Mouse (Mus musculus) layer of hippocampus, postnatal 10 days (tissue): Measurements from ENCODE around the gene Fos. TPM values are rescaled to one million over a fixed set of nuclear protein-coding genes. Genes with fewer than 3 reads are reported as not detected.
A peak's percentile ranks its signal among the peaks of the same experiment; 100 is the strongest.

Experiments
- DNase-seq, 2 experiments: peaks; one replicate each; pipeline ENCODE4 v3.0.0; 2021; ENCODE audit warnings: low spot score in 2 of 2
- total RNA-seq, 2 experiments: library from RNA; stranded (reverse); gene quantifications; 2 replicates each; pipeline ENCODE4 v1.2.3; 2021

Fos gene
- total RNA-seq, 2 experiments from 2014 or later = 8.2 to 9.3 TPM

DNA sequence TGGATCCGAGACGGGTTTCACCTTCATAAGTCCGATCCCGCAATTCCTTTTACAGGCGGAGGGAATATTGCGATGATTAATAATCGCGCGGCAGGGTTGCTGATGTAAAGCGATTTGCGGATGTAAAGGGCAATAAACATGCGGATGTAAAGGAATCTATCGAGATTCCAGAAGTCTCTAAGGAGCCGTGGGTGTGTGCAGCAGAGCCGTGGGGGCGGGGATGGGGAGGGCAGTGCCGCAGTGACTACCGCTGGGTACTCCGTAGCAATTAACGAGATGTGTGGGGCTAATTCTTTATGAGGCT is 13.0 kb downstream of the Fos start:
- DNase-seq = no peak

GRCm38 (mm10) chr12:85487545-85488141 is 14.0 kb downstream of the Fos start:
- DNase-seq = peak; percentile 70 to 77

DNA sequence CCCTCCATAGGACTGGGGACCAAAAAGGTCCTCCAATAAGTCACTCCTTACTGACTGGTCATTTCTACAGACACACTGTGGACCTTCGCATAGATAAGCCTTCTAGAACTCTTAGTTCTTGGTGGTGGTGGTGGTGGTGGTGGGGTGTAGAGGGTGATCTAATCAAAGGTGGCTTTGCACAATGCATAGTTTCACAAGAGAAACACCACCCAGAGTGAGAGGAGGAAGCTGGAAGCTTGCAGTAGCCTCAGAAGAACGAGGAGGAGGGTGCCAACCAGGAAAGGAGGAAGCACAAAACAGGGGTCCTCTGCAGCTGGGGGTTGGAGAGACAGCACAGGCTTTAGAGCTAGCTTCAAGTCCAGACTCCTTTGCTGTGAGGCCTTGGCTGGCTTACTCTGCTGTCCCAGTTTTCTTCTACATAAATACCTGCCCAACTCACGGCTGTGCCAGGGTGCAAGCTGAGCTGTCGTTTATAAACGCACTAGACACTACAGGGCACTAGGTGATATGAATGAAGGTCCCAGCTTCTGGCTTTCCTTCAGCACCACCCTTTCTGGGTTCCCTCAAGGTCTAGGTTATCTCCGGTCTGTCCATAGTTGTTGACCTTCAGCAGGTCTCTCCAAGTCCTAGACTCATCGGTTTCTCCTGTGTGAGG is 15.7 kb downstream of the Fos start:
- DNase-seq = no peak

- no peak for DNase-seq
Measured at GRCm38 (mm10) chr12:85490096-85490820, 16.6 kb downstream of the Fos start.

DNA sequence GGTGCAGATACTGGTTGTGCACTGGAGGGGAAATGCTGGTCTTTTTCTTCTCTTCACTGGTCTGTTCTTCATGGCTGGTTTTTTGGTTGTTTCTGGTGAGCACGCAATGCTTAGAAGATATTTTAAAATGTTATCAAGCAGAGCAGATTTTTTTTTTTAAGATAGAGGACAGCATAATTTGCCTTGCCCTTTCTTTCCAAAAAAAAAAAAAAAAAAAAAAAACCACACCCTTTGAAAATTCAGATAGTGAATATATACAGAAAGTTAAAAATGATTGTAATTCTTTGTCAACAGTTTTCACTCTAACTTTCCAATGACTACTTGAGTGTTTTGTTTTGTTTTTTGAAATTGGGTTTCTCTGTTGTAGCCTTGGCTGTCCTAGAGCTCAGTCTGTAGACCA is 17.3 kb downstream of the Fos start:
- DNase-seq = no peak

GRCm38 (mm10) chr12:85492084-85492645 is 18.5 kb downstream of the Fos start:
- peak; percentile 77 to 80 for DNase-seq

GRCm38 (mm10) chr12:85496336-85496735 is 22.6 kb downstream of the Fos start:
- no peak for DNase-seq

- DNase-seq = peak; percentile 74 to 79
Measured at GRCm38 (mm10) chr12:85496755-85497154, 23.1 kb downstream of the Fos start.

- DNase-seq = peak; percentile 38 to 42
Measured at GRCm38 (mm10) chr12:85497310-85498135, 23.8 kb downstream of the Fos start.

- DNase-seq = no peak
Measured at GRCm38 (mm10) chr12:85499001-85499400, 25.3 kb downstream of the Fos start.

- no peak for DNase-seq
Measured at GRCm38 (mm10) chr12:85502682-85503081, 29.0 kb downstream of the Fos start.

DNA sequence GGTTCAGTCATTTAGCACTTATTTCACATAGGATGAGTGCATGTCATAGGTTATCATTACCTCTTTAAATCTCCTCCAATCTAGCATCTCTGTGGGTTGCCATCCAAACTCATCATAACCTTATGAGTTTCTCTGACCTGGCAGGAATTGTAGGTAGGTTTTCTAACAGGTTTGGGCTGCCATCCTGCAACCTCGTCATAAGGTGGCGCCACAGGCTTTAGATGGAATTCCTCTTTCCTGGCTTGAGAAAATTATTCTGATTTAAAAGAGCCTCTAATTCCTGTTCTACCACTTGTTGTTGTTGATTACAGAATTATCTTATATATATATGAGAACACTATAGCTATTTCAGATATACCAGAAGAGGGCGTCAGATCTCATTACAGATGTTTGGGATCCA is 34.5 kb downstream of the Fos start:
- peak in 1 of 2 experiments; percentile 58 for DNase-seq

DNA sequence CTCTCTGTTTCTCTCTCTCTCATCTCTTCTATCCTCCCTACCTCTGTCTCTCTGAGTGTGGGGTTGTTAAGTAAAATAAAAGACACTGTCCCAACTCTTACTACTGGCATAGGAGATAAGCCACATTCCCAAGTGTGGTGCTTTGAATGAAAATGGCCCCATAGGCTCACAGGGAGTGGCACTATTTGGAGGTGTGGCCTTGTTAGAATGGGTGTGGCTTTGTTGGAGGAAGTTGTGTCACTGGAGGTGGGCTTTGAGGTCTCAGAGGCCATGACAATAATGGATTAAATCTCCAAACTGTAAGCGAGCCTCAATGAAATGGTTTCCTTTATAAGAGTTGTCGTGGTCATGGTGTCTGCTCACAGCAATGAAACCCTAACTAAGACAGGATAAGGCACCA is 36.3 kb downstream of the Fos start:
- no peak for DNase-seq

- no peak for DNase-seq
Measured at GRCm38 (mm10) chr12:85513789-85514447, 40.2 kb downstream of the Fos start.

DNA sequence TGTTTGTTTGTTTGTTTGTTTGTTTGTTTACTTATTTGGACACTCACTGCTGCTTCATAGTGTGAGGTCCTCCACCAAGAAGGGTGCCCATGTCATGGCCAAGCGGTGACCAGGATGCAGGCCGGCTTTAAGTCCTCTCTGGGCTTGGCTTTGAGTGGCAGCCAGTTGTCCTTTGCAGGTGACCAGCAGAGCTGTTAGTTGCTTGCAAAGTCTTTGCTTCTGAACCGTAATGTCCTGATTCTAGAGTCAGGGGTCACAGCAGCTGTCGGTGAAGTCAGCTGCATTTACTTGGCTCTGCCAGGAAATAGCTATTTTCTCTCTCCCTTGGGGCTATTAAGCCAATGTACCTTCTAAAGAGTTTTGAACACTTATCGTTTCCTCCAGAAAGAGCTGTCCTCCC is 41.3 kb downstream of the Fos start:
- DNase-seq = no peak

DNA sequence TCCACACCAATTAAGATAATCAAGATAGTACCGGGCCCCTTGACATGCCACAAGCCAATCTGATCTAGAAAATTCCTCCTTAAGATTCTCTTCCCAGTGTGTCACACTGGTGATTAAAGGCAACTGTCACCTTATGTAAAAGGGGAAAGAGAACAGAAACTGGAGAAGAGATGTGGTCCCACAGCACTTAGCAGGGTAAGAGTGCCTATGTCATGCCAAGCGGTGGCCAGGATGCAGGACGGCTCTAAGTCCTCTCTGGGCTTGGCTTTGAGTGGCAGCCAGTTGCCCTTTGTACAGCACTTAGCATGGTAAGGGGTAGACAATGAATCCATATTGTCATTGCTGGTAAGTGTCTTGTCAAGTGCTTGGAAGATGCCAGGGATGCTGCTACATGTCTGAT is 42.2 kb downstream of the Fos start:
- DNase-seq = no peak

DNA sequence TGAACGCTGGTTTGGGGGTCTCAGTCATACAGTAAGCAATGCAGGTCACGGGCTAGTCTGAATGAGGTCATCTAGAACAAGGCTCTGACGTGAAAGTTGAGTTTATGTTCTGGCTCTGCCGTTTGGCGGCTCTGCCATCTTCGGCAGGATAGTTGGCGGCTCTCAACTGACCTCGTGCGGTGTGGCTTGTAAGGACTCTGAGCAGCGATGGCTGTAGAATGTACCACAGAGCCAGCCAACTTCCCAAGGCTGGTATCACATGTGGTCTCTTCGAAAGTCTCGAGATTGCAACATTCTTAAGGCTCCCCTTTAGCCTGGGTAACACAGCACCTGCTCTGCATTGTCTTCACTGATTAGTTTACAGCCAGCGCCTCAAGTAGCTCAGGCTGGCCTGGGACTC is 43.6 kb downstream of the Fos start:
- DNase-seq = no peak

GRCm38 (mm10) chr12:85518009-85518408 is 44.3 kb downstream of the Fos start:
- DNase-seq = no peak

GRCm38 (mm10) chr12:85519553-85519952 is 45.9 kb downstream of the Fos start:
- no peak for DNase-seq

DNA sequence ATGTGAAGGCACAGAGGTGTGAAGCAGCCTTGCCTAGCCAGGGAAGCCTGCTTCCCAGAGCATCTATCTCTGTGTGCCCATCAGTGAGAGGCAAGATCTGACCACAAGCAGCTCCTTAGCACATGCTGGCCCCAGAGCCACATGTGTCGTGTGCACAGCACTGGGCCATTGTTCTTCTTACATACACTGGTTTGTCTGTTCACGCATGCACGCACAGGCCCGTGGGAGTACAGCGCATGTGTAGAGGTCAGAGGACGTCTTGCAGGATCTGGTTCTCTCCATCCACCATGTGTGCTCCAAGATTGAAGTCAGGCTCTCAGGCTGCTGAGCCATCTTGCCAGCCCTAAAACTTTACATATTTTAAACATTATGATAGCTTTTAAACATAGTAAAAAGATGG is 47.4 kb downstream of the Fos start:
- no peak for DNase-seq

GRCm38 (mm10) chr12:85521673-85522072 is 48.0 kb downstream of the Fos start:
- DNase-seq = no peak
